Mouse (Mus musculus): ENCODE results near the gene Pgap2. TPM values are rescaled to one million over a fixed set of nuclear protein-coding genes. Genes with fewer than 3 reads are reported as not detected.

Gene Pgap2
- polyA plus RNA-seq, 1 experiment from 2014 or later, result 54.0 TPM

DNA sequence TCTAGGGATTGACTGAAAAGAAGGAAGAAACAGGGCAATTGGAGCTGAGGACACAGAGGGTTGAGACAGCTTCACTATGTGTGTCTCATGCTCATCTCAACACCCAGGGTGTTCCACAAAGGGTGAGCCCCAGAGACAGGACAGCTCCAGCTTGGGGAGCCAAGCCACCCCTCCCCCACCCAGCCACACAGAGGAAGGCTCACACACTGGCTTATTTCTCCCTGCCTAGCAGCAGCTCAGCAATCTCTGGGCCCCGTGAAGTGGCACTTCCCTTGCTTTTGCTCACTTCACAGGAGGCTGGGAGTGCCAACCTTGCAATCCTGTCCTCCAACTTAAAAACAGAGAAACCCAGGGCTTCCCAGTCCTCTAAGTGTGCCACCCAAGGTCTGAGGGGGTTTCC is 35.8 kb downstream of the Pgap2 start:
- Histone ChIP-seq H3K4me1 (peaks cover 79% of the 10 kb centered on the region), H3K36me3 (peaks cover 8% of the 10 kb centered on the region), H3K27me3 (ENCODE audit: insufficient read depth, poor library complexity, severe bottlenecking) (no peaks in the 10 kb centered on the region), H3K4me3 (peak overlapping the region; percentile 6; the same call in 1 of the 2 replicates), H3K9me3 (no peaks in the 10 kb centered on the region), H3K27ac (peak overlapping the region; percentile 62)
- no peak for DNase-seq (ENCODE audit: low spot score)
- 3% methylated on average over 1 of the region's 1 CpGs for WGBS

GRCm38 (mm10) chr7:102246265-102246664 is 36.3 kb downstream of the Pgap2 start:
- Histone ChIP-seq H3K9me3 (no peaks in the 10 kb centered on the region), H3K4me1 (peaks cover 80% of the 10 kb centered on the region), H3K27me3 (ENCODE audit: insufficient read depth, poor library complexity, severe bottlenecking) (no peaks in the 10 kb centered on the region), H3K27ac (peak overlapping the region; percentile 62), H3K4me3 (peak overlapping the region; percentile 6), H3K36me3 (peaks cover 3% of the 10 kb centered on the region; the same call in 1 of the 2 replicates)
- no peak for DNase-seq (ENCODE audit: low spot score)
- 54% methylated on average over 6 of the region's 6 CpGs for WGBS

DNA sequence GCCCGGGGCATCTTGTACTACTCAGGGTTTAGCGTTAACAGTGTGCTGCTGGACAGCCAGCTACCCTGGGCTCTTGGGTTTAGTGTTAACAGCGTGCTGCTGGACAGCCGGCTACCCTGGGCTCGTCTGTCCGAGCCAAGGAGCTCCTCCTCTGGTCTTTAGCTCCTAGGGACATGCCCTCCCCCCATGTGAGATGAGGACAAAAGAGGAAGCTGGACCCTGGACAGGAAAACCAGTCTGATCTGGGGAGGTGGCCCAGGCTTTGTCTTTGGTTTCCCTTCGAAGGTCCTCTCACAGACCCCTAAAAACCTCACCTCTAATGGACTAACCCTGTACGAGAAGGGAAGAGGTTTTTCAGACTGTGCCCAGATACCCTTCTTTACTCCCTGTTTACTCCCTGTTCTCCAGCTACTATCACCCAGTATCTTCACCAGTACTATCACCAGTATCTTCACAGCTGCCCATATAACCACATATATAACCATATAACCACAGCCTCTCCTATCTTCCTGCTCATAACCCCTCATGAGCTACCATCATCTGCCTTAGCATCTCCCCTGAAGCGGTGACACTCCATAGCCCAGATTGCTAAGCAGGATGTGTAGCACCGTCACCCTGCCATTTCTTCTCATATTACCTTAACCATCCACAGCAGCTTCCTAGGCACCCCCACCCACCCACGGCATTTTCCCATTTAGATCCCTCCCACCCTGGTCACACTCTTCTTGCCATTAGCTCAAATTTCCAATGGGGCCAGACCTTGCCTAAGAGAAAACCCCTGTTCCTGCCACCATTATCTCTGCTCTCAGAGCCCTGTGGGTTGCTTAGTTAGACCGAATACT is 37.2 kb downstream of the Pgap2 start:
- WGBS, result 45% methylated on average over 12 of the region's 12 CpGs
- Histone ChIP-seq H3K9me3 (no peaks in the 10 kb centered on the region), H3K36me3 (no peaks in the 10 kb centered on the region; the same call in 1 of the 2 replicates), H3K4me3 (peak overlapping the region; percentile 13; the same call in 1 of the 2 replicates), H3K27ac (peak overlapping the region; percentile 62), H3K27me3 (ENCODE audit: insufficient read depth, poor library complexity, severe bottlenecking) (no peaks in the 10 kb centered on the region), H3K4me1 (peaks cover 75% of the 10 kb centered on the region)
- DNase-seq (ENCODE audit: low spot score), result no peak

- Histone ChIP-seq H3K27me3 (ENCODE audit: insufficient read depth, poor library complexity, severe bottlenecking) (no peaks in the 10 kb centered on the region), H3K4me1 (peaks cover 60% of the 10 kb centered on the region), H3K27ac (peak overlapping the region; percentile 98), H3K9me3 (no peaks in the 10 kb centered on the region), H3K36me3 (no peaks in the 10 kb centered on the region), H3K4me3 (peak overlapping the region; percentile 91)
- no peak for DNase-seq (ENCODE audit: low spot score)
- 16% methylated on average over 16 of the region's 16 CpGs for WGBS
Measured at GRCm38 (mm10) chr7:102248691-102249404, 38.8 kb downstream of the Pgap2 start.

GRCm38 (mm10) chr7:102249531-102249895 is 39.5 kb downstream of the Pgap2 start:
- peak overlapping the region; percentile 98 for H3K27ac ChIP-seq
- no peaks in the 10 kb centered on the region for H3K27me3 ChIP-seq (ENCODE audit: insufficient read depth, poor library complexity, severe bottlenecking)
- H3K9me3 ChIP-seq, result no peaks in the 10 kb centered on the region
- no peaks in the 10 kb centered on the region for H3K36me3 ChIP-seq
- peak overlapping the region; percentile 91 for H3K4me3 ChIP-seq
- no peak for DNase-seq (ENCODE audit: low spot score)
- H3K4me1 ChIP-seq, result peaks cover 54% of the 10 kb centered on the region
- WGBS, result under 1% methylated on average over 23 of the region's 23 CpGs

DNA sequence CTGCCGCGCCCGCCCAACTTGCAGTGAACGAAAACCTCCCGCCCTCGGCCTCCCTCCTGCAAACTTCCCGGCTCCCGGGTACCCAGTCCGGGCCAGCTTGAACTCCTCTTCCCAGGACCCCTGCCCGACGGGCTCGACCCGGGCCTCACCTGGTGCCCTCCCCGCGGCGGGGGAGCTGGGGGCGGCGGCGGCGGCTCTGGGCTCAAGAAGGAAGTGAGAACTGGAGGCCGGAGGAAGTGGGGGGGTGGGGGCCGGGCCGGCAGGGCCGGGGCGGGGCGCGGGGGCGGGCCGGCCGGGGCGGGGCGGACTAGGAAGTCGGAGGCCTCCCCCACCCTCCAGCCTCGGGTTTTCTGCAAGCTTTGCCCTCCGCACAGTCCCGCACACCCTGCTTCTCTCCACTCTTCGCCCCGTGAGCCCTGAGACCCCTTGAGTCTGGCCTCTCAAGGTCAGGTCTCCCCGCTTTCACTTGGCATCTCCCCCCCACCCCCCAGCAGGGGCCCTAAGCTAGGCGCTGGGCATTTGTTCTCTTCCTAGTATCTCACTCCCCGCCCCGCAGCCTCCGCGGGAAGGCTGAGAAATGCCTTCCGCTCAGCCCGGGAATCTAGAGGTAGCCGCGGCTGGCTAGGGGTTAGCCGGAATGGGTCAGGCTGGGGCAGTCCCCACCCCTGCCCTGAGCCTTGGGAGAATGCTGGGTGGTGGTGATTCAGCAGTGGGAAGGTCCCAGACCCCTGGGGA is 40.1 kb downstream of the Pgap2 start:
- Histone ChIP-seq H3K27ac (peak overlapping the region; percentile 98), H3K4me3 (peak overlapping the region; percentile 91), H3K36me3 (no peaks in the 10 kb centered on the region), H3K9me3 (no peaks in the 10 kb centered on the region), H3K4me1 (peaks cover 48% of the 10 kb centered on the region), H3K27me3 (ENCODE audit: insufficient read depth, poor library complexity, severe bottlenecking) (no peaks in the 10 kb centered on the region)
- peak; percentile 93 for DNase-seq (ENCODE audit: low spot score)
- WGBS, result 1% methylated on average over 40 of the region's 49 CpGs

GRCm38 (mm10) chr7:102250631-102251214 is 40.7 kb downstream of the Pgap2 start:
- no peaks in the 10 kb centered on the region for H3K27me3 ChIP-seq (ENCODE audit: insufficient read depth, poor library complexity, severe bottlenecking)
- WGBS, result under 1% methylated on average over 30 of the region's 33 CpGs
- peak; percentile 95 for DNase-seq (ENCODE audit: low spot score)

DNA sequence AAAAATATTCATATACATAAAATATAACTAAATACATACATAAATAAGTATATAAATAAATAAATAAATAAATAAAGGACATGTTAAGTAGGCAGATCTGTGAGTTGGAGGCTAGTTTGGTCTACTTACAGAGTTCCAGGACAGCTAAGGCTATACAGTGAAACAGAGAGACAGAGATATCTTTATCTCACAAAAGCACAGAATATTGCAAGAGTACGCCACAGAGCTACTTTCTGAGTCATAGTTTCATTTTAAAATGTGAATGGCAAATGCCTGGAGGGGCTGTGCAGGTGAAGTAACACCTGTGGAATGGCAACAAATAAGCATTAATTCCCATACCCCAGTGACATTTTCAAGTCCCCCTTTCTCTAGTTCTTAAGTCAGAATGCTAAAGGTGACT is 43.6 kb downstream of the Pgap2 start:
- H3K4me1 ChIP-seq, result peaks cover 13% of the 10 kb centered on the region
- no peaks in the 10 kb centered on the region for H3K27me3 ChIP-seq (ENCODE audit: insufficient read depth, poor library complexity, severe bottlenecking)
- H3K9me3 ChIP-seq, result no peaks in the 10 kb centered on the region
- no peak for DNase-seq (ENCODE audit: low spot score)
- H3K36me3 ChIP-seq, result no peaks in the 10 kb centered on the region
- no peak overlapping the region for H3K4me3 ChIP-seq
- no peak overlapping the region for H3K27ac ChIP-seq
- WGBS, result 77% methylated on average over 1 of the region's 1 CpGs

More at GRCm38 (mm10) chr7:102250631-102251214, 40.7 kb downstream of the Pgap2 start:
- H3K9me3 ChIP-seq, result no peaks in the 10 kb centered on the region
- peak overlapping the region; percentile 91 for H3K4me3 ChIP-seq
- H3K27ac ChIP-seq, result peak overlapping the region; percentile 98
- H3K36me3 ChIP-seq, result no peaks in the 10 kb centered on the region
- H3K4me1 ChIP-seq, result peaks cover 42% of the 10 kb centered on the region

GRCm38 (mm10) chr7:102255954-102256353 is 45.9 kb downstream of the Pgap2 start, which contains the start of gene Rhog:
TSS of gene Rhog (minus strand) at chr7:102256054.
- no peak within 1 kb of the TSS for H3K4me3 ChIP-seq
- H3K9me3 ChIP-seq, result no peaks in the 10 kb centered on the region
- no peaks in the 10 kb centered on the region for H3K27me3 ChIP-seq (ENCODE audit: insufficient read depth, poor library complexity, severe bottlenecking)
- H3K36me3 ChIP-seq, result no peaks in the 10 kb centered on the region
- WGBS, result 74% methylated on average over 3 of the region's 3 CpGs
- DNase-seq (ENCODE audit: low spot score), result no peak
- no peak within 1 kb of the TSS for H3K27ac ChIP-seq
- no peaks in the 10 kb centered on the region; the same call in 1 of the 2 replicates for H3K4me1 ChIP-seq

GRCm38 (mm10) chr7:102256636-102257035 is 46.6 kb downstream of the Pgap2 start:
- Histone ChIP-seq H3K36me3 (no peaks in the 10 kb centered on the region), H3K4me3 (no peak overlapping the region), H3K9me3 (no peaks in the 10 kb centered on the region), H3K4me1 (no peaks in the 10 kb centered on the region), H3K27ac (no peak overlapping the region), H3K27me3 (ENCODE audit: insufficient read depth, poor library complexity, severe bottlenecking) (no peaks in the 10 kb centered on the region)
- DNase-seq (ENCODE audit: low spot score), result no peak
- WGBS, result 78% methylated on average over 3 of the region's 3 CpGs

DNA sequence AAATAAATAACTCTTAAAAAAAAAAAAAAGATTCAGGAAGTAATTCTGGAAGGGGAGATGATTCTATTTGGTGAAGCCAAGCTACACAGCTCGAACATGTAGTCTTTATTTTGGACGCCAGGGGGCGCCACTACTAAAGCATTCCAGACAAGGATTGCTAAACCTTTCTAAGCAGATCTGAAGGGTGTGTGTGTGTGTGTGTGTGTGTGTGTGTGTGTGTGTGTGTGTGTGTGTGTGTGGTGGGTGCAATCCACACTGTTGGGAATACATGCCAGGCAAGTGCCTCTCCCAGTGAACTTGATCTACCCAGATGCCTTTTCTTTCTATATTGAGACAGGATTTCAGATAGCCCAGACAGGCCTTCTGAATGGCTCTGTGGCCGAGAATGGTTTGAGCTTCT is 48.2 kb downstream of the Pgap2 start:
- H3K36me3 ChIP-seq, result no peaks in the 10 kb centered on the region
- no peak for DNase-seq (ENCODE audit: low spot score)
- no peaks in the 10 kb centered on the region for H3K9me3 ChIP-seq
- no peaks in the 10 kb centered on the region for H3K4me1 ChIP-seq
- no peaks in the 10 kb centered on the region for H3K27me3 ChIP-seq (ENCODE audit: insufficient read depth, poor library complexity, severe bottlenecking)
- no peak overlapping the region for H3K4me3 ChIP-seq
- 20% methylated on average over 4 of the region's 4 CpGs for WGBS
- H3K27ac ChIP-seq, result no peak overlapping the region

DNA sequence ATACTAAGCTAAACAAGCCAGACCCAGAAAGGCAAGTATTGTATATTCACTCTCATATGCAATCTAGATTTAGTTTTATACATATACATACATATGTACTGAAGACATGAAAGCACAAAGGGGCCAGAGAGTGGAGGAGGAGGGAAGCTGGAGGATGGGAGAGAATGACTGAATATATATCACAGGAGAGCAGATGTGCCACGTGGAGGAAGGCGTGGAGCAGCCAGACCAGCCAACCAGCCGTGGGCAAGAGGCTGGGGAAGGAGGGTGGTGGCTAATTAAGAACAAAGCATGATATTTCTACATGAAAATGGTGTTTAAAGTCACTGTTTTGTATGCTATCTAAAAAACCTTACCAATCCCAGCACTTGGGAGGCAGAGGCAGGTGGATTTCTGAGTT is 48.7 kb downstream of the Pgap2 start:
- no peak overlapping the region for H3K27ac ChIP-seq
- whole genome bisulfite sequencing, result 77% methylated on average over 3 of the region's 3 CpGs
- H3K27me3 ChIP-seq (ENCODE audit: insufficient read depth, poor library complexity, severe bottlenecking), result no peaks in the 10 kb centered on the region
- no peak overlapping the region for H3K4me3 ChIP-seq
- H3K36me3 ChIP-seq, result no peaks in the 10 kb centered on the region
- no peaks in the 10 kb centered on the region for H3K9me3 ChIP-seq
- no peak for DNase-seq (ENCODE audit: low spot score)
- H3K4me1 ChIP-seq, result no peaks in the 10 kb centered on the region
